Mouse (Mus musculus) neutrophil, adult 65 days (primary cell): ENCODE measurements around the gene Scg2. TPM values are rescaled to one million over a fixed set of nuclear protein-coding genes. Genes with fewer than 3 reads are reported as not detected.

ENCODE experiments used
- total RNA-seq: library from RNA; stranded (reverse); gene quantifications from 2 replicates; pipeline ENCODE4 v1.2.4, GENCODE M21; 2023

Gene Scg2
- not detected in 2 replicates for total RNA-seq

DNA sequence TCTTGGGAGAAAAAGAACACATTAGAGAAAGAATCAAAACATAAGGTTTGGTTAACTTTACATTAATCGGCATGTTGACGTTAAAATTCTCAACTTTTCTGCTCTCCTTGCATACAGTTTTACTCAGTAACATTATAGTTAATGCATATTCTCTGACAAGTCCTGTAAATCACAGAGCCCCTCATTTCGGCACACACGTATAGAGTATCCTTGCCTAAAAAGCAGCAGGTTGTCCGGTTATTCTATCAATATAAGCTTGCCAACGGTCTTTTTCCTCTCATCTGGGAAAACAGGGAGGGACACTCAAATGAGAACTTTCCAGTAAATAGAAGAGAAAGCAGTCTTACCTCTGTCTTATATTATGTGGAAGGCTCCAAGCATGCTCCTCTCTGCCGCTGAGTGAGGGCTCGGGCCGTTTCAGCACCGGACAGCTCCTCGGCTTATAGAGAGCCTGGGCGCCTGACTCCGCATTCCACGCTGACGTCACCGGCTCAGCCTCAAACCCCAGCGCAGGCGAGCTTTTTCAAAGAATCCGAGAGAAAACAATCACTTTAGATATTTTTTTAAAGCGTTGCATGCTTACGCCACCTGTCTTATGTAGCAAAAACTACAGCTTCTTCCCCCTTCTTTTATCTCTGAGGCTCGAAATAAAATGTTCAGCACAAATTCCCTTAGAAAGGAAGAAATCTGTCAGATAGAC lies at the start of gene Scg2:
Scg2 (minus strand) TSS at position 512 of the 700 bp plus-strand sequence.

Other genes starting within 250 kb of the Scg2 start
- gene Ap1s3, start 231.9 kb upstream of the Scg2 start, total RNA-seq: 6.7 and 8.6 TPM in 2 replicates